Mouse (Mus musculus): ENCODE data around the gene D630045J12Rik. TPM values are rescaled to one million over a fixed set of nuclear protein-coding genes. Genes with fewer than 3 reads are reported as not detected.

D630045J12Rik gene
- total and polyA plus RNA-seq, 3 experiments, result 2.5 to 6.2 TPM; not detected in 1

DNA sequence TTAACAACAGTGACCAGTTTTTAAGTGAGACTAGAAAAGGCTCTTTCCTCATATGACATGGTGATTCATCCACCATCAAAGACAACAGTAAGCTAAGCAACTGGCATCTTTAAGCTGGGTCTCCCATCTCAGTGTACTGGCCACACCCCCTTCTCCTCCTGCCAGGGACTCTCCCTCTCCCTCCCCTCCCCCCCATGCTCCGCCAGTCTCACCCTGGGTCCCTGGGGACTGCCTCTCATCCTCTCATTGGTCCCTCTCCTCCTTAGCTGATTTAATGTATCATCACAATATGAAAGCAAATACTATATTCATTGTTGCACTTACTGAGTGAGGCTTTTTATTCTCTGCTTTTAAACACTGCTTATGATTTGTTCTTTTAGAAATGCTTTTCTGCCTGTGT, 29.7 kb downstream of the D630045J12Rik start:
- H3K27ac ChIP-seq (ENCODE audit: control insufficient read depth, low read depth, low read length), result no peak overlapping the region
- no peaks in the 10 kb centered on the region for H3K4me1 ChIP-seq (ENCODE audit: control insufficient read depth in 1 of 2, insufficient read depth in 2 of 2, low read length in 2 of 2)
- no peaks in the 10 kb centered on the region for H3K36me3 ChIP-seq (ENCODE audit: control insufficient read depth in 1 of 2, insufficient read depth in 2 of 2, low read length in 2 of 2)
- H3K9ac ChIP-seq (ENCODE audit: control insufficient read depth, low read depth, low read length, poor library complexity, severe bottlenecking), result no peak overlapping the region
- H3K4me3 ChIP-seq (ENCODE audit: control insufficient read depth in 1 of 2, insufficient read depth in 1 of 2, low read depth in 2 of 2, low read length in 2 of 2), result no peak overlapping the region
- H3K79me2 ChIP-seq (ENCODE audit: control insufficient read depth, insufficient read depth, low read length, poor library complexity), result no peaks in the 10 kb centered on the region
- H3K27me3 ChIP-seq (ENCODE audit: control insufficient read depth in 1 of 2, insufficient read depth in 2 of 2, low read length in 2 of 2), result no peaks in the 10 kb centered on the region
- DNase-seq (ENCODE audit: low read depth, low spot score), result no peak
- TF ChIP-seq E2F4 (IDR thresholded peaks at IDR 0.05; ENCODE audit: borderline replicate concordance, low read depth, low read length) (no peak), MYB (IDR thresholded peaks at IDR 0.05; ENCODE audit: low read depth, low read length) (no peak), SMC3 (IDR thresholded peaks at IDR 0.05; ENCODE audit: low read depth, low read length) (no peak), BHLHE40 (IDR thresholded peaks at IDR 0.05; ENCODE audit: borderline replicate concordance, low read depth, low read length) (no peak), NRF1 (IDR thresholded peaks at IDR 0.05; ENCODE audit: insufficient read depth, low read depth, low read length, poor library complexity, severe bottlenecking) (no peak)
- no peaks in the 10 kb centered on the region for H3K9me3 ChIP-seq (replicated peaks; ENCODE audit: insufficient read depth, low read length)

DNA sequence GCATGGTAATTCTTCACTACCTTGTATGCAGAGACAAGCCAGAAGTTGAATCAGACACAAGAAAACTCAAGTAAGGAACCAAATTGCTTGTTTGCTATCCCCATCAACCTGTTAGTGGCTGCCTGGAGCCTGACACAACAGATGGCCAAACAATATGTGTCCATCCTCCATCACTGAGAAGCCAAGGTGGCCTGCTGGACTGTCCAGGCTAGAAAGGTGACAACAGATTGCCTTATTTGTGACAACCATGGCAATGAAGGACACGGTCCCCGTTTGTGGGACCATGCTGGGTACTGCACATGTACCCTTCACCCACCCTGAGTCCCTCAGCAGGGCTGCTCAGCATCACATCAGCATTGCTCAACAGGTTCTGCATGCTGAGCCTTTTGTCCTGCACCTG, 34.5 kb downstream of the D630045J12Rik start:
- TF ChIP-seq ZMIZ1 (IDR thresholded peaks at IDR 0.05; ENCODE audit: low read depth, low read length) (no peak), TBP (IDR thresholded peaks at IDR 0.05; ENCODE audit: low read depth, low read length) (no peak), RAD21 (IDR thresholded peaks at IDR 0.05; ENCODE audit: low read depth, low read length) (no peak), ZC3H11A (IDR thresholded peaks at IDR 0.05; ENCODE audit: low read depth, low read length) (no peak), MAZ (IDR thresholded peaks at IDR 0.05; ENCODE audit: low read depth, low read length) (no peak), KAT2A (conservative IDR thresholded peaks at IDR 0.05; ENCODE audit: low read depth, low read length) (no peak)
- H3K27ac ChIP-seq (ENCODE audit: control insufficient read depth, low read depth, low read length), result no peak overlapping the region
- DNase-seq (ENCODE audit: low read depth, low spot score), result no peak
- H3K27me3 ChIP-seq (ENCODE audit: control insufficient read depth in 1 of 2, insufficient read depth in 2 of 2, low read length in 2 of 2), result no peaks in the 10 kb centered on the region
- H3K9ac ChIP-seq (ENCODE audit: control insufficient read depth, low read depth, low read length, poor library complexity, severe bottlenecking), result no peak overlapping the region
- H3K79me2 ChIP-seq (ENCODE audit: control insufficient read depth, insufficient read depth, low read length, poor library complexity), result no peaks in the 10 kb centered on the region
- no peak overlapping the region for H3K4me3 ChIP-seq (ENCODE audit: control insufficient read depth in 1 of 2, insufficient read depth in 1 of 2, low read depth in 2 of 2, low read length in 2 of 2)
- no peaks in the 10 kb centered on the region for H3K4me1 ChIP-seq (ENCODE audit: control insufficient read depth in 1 of 2, insufficient read depth in 2 of 2, low read length in 2 of 2)
- no peaks in the 10 kb centered on the region for H3K36me3 ChIP-seq (ENCODE audit: control insufficient read depth in 1 of 2, insufficient read depth in 2 of 2, low read length in 2 of 2)
- no peaks in the 10 kb centered on the region for H3K9me3 ChIP-seq (replicated peaks; ENCODE audit: insufficient read depth, low read length)

DNA sequence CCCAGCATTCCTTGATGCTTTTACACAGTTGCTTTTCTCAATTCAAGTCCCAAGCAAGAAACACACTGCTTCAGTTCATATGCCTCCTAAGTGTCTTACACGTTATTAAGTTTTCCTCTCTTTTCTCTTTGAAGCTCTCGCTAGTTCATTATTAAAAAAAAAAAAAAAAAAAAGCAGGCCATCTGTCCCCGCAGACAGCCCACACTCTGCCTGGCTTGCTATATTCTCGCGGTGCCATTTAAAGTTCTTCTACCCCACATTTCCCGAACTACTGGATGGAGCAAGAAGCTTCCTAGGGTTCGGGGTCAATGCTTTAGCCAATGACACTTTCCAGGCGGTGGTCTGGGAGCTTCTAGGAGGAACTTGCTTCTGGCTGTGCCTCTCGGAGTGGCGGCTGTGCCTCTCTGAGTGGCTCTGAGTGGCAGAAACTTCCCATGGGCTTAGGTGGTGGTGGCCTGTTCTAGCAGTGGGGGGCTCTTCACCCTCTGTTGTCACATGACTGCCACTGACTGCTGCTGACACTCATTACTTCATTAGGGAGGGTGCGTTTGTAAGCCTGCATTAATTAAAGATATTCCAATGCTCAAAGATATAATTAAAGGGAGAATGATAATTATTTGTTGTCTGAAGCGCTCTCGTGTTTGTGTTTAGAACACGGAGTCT, 38.2 kb downstream of the D630045J12Rik start:
- no peaks in the 10 kb centered on the region for H3K4me1 ChIP-seq (ENCODE audit: control insufficient read depth in 1 of 2, insufficient read depth in 2 of 2, low read length in 2 of 2)
- no peak overlapping the region for H3K9ac ChIP-seq (ENCODE audit: control insufficient read depth, low read depth, low read length, poor library complexity, severe bottlenecking)
- no peaks in the 10 kb centered on the region for H3K36me3 ChIP-seq (ENCODE audit: control insufficient read depth in 1 of 2, insufficient read depth in 2 of 2, low read length in 2 of 2)
- H3K79me2 ChIP-seq (ENCODE audit: control insufficient read depth, insufficient read depth, low read length, poor library complexity), result no peaks in the 10 kb centered on the region
- H3K27me3 ChIP-seq (ENCODE audit: control insufficient read depth in 1 of 2, insufficient read depth in 2 of 2, low read length in 2 of 2), result no peaks in the 10 kb centered on the region
- H3K9me3 ChIP-seq (replicated peaks; ENCODE audit: insufficient read depth, low read length), result no peaks in the 10 kb centered on the region
- H3K27ac ChIP-seq (ENCODE audit: control insufficient read depth, low read depth, low read length), result no peak overlapping the region
- DNase-seq (ENCODE audit: low read depth, low spot score), result no peak
- TF ChIP-seq POLR2A (IDR thresholded peaks at IDR 0.05; ENCODE audit: control insufficient read depth in 1 of 2, insufficient read depth in 1 of 2, low read depth in 1 of 2, low read length in 2 of 2, poor library complexity in 1 of 2) (no peak), ZC3H11A (IDR thresholded peaks at IDR 0.05; ENCODE audit: low read depth, low read length) (no peak), ZNF384 (IDR thresholded peaks at IDR 0.05; ENCODE audit: low read depth, low read length) (no peak), CTCF (IDR thresholded peaks at IDR 0.05 in 2 of 3, conservative IDR thresholded peaks at IDR 0.05 in 1 of 3; ENCODE audit: control insufficient read depth in 1 of 3, insufficient read depth in 1 of 3, low read depth in 2 of 3, low read length in 3 of 3, poor library complexity in 1 of 3, severe bottlenecking in 1 of 3) (no peak), NRF1 (IDR thresholded peaks at IDR 0.05; ENCODE audit: insufficient read depth, low read depth, low read length, poor library complexity, severe bottlenecking) (no peak), USF2 (IDR thresholded peaks at IDR 0.05; ENCODE audit: borderline replicate concordance in 1 of 2, insufficient read depth in 1 of 2, low read depth in 1 of 2, low read length in 2 of 2) (no peak), RCOR1 (IDR thresholded peaks at IDR 0.05; ENCODE audit: low read depth, low read length) (no peak), ZMIZ1 (IDR thresholded peaks at IDR 0.05; ENCODE audit: low read depth, low read length) (no peak), E2F4 (IDR thresholded peaks at IDR 0.05; ENCODE audit: borderline replicate concordance, low read depth, low read length) (no peak), MYC (IDR thresholded peaks at IDR 0.05; ENCODE audit: low read depth, low read length) (no peak), KAT2A (conservative IDR thresholded peaks at IDR 0.05; ENCODE audit: low read depth, low read length) (no peak), ZKSCAN1 (IDR thresholded peaks at IDR 0.05; ENCODE audit: low read depth, low read length) (no peak)
- H3K4me3 ChIP-seq (ENCODE audit: control insufficient read depth in 1 of 2, insufficient read depth in 1 of 2, low read depth in 2 of 2, low read length in 2 of 2), result no peak overlapping the region
